Mouse (Mus musculus) kidney, embryonic 16.5 days (tissue): ENCODE data around the gene Larp1. TPM values are rescaled to one million over a fixed set of nuclear protein-coding genes. Genes with fewer than 3 reads are reported as not detected.

Experiments
- ATAC-seq: fragments of 200-750 bp; cut with Nextera tagmentation; 2 replicates; pipeline ENCODE4 v1.8.0; 2017; ENCODE audit warnings: moderate TSS enrichment; ENCODE audit not compliant: low FRiP score, low TSS enrichment
- H3K27ac ChIP-seq: fragments of 300-500 bp; sonication (generic); 2 replicates; pipeline ENCODE4 v1.5.1; 2014; ENCODE audit warnings: low read length
- H3K27me3 ChIP-seq: fragments of 300-500 bp; sonication (generic); 2 replicates; pipeline ENCODE4 v1.6.1; 2014; ENCODE audit warnings: low read length, control low read depth, mixed read lengths; ENCODE audit not compliant: insufficient read depth
- H3K36me3 ChIP-seq: fragments of 300-500 bp; sonication (generic); 2 replicates; pipeline ENCODE4 v1.6.1; 2014; ENCODE audit warnings: low read length, control low read depth, mixed read lengths; ENCODE audit not compliant: insufficient read depth
- H3K4me1 ChIP-seq: fragments of 300-500 bp; sonication (generic); 2 replicates; pipeline ENCODE4 v1.6.1; 2014; ENCODE audit warnings: low read length, control low read depth, mixed read lengths; ENCODE audit not compliant: insufficient read depth
- H3K4me2 ChIP-seq: fragments of 300-500 bp; sonication (generic); replicated peaks from 2 replicates; pipeline ENCODE4 v1.6.1; 2014; ENCODE audit warnings: low read depth, low read length
- H3K4me3 ChIP-seq: fragments of 300-500 bp; sonication (generic); 2 replicates; pipeline ENCODE4 v1.5.1; 2014; ENCODE audit warnings: mild to moderate bottlenecking, low read length
- H3K9ac ChIP-seq: fragments of 300-500 bp; sonication (generic); replicated peaks from 2 replicates; pipeline ENCODE4 v1.6.1; 2014; ENCODE audit warnings: low read length
- H3K9me3 ChIP-seq: fragments of 300-500 bp; sonication (generic); 2 replicates; pipeline ENCODE4 v1.6.1; 2016; ENCODE audit warnings: low read length, control low read depth
- WGBS: fragments of 180-500 bp; shearing (Covaris S2); extraction: QIAGEN DNeasy Blood & Tissue Kit; methylation state at CpG from one replicate; pipeline ENCODE4 v1.1.7; 2014; 5-methylcytosine and 5-hydroxymethylcytosine counted together
- polyA plus RNA-seq: library from polyadenylated mRNA; unstranded; fragments of >200 nt; fragmentation: Nextera tagmentation; extraction: Ambion mirVana; gene quantifications from 2 replicates; pipeline ENCODE4 v1.2.1, GENCODE M21; 2015

Larp1 gene
- polyA plus RNA-seq, 1 experiment from 2014 or later = 18.3 TPM

- Histone ChIP-seq H3K4me1 (0 out of 2 replicates have a peak, but pooled peaks cover 4% of the 10 kb centered on the region), H3K27ac (no peak overlapping the region), H3K36me3 (no peaks in the 10 kb centered on the region), H3K27me3 (no peaks in the 10 kb centered on the region), H3K9me3 (no peaks in the 10 kb centered on the region), H3K9ac (no peak overlapping the region), H3K4me2 (no peak overlapping the region), H3K4me3 (no peak overlapping the region)
- no peak for ATAC-seq
Measured at GRCm38 (mm10) chr11:57975876-57976275, 33.0 kb upstream of the Larp1 start.

- Histone ChIP-seq H3K4me2 (no peak overlapping the region), H3K9me3 (no peaks in the 10 kb centered on the region), H3K27me3 (no peaks in the 10 kb centered on the region), H3K27ac (no peak overlapping the region), H3K4me1 (no peaks in the 10 kb centered on the region), H3K4me3 (no peak overlapping the region), H3K36me3 (no peaks in the 10 kb centered on the region), H3K9ac (no peak overlapping the region)
- ATAC-seq = no peak
- WGBS = 84% methylated on average over 1 of the region's 1 CpGs
Measured at GRCm38 (mm10) chr11:57977681-57978080, 31.2 kb upstream of the Larp1 start.

- 0 out of 2 replicates have a peak, but pooled peaks cover 3% of the 10 kb centered on the region for H3K4me1 ChIP-seq
- no peak overlapping the region for H3K4me3 ChIP-seq
Measured at GRCm38 (mm10) chr11:57979621-57980020, 29.2 kb upstream of the Larp1 start.

GRCm38 (mm10) chr11:57981083-57981809, 27.6 kb upstream of the Larp1 start:
- no peaks in the 10 kb centered on the region for H3K9me3 ChIP-seq
- no peak overlapping the region for H3K27ac ChIP-seq
- H3K36me3 ChIP-seq = no peaks in the 10 kb centered on the region
- no peaks in the 10 kb centered on the region for H3K27me3 ChIP-seq
- 0 out of 2 replicates have a peak, but pooled peaks cover 3% of the 10 kb centered on the region for H3K4me1 ChIP-seq
- 69% methylated on average over 12 of the region's 12 CpGs for WGBS
- ATAC-seq = no peak
- no peak overlapping the region for H3K4me3 ChIP-seq
- H3K4me2 ChIP-seq = no peak overlapping the region
- no peak overlapping the region for H3K9ac ChIP-seq

More at GRCm38 (mm10) chr11:57979621-57980020, 29.2 kb upstream of the Larp1 start:
- no peaks in the 10 kb centered on the region for H3K27me3 ChIP-seq
- no peaks in the 10 kb centered on the region for H3K36me3 ChIP-seq
- no peak overlapping the region for H3K27ac ChIP-seq
- H3K9me3 ChIP-seq = no peaks in the 10 kb centered on the region
- H3K9ac ChIP-seq = no peak overlapping the region
- no peak for ATAC-seq
- H3K4me2 ChIP-seq = no peak overlapping the region
- 94% methylated on average over 6 of the region's 6 CpGs for WGBS

- no peaks in the 10 kb centered on the region for H3K27me3 ChIP-seq
- 29% methylated on average over 16 of the region's 16 CpGs for WGBS
- H3K9ac ChIP-seq = no peak overlapping the region
- H3K4me1 ChIP-seq = 0 out of 2 replicates have a peak, but pooled peaks cover 3% of the 10 kb centered on the region
- no peak overlapping the region for H3K4me2 ChIP-seq
- H3K4me3 ChIP-seq = no peak overlapping the region
- H3K36me3 ChIP-seq = no peaks in the 10 kb centered on the region
- peak overlapping the region; percentile 52 for H3K27ac ChIP-seq
- peak; percentile 39; the same call in 1 of the 2 replicates for ATAC-seq
- H3K9me3 ChIP-seq = no peaks in the 10 kb centered on the region
Measured at GRCm38 (mm10) chr11:57983480-57984342, 25.2 kb upstream of the Larp1 start.

GRCm38 (mm10) chr11:57984343-57984666, 24.6 kb upstream of the Larp1 start:
- no peaks in the 10 kb centered on the region for H3K9me3 ChIP-seq
- 68% methylated on average over 3 of the region's 3 CpGs for WGBS
- peak; percentile 4; the same call in 1 of the 2 replicates for ATAC-seq

GRCm38 (mm10) chr11:57985485-57985884, 23.4 kb upstream of the Larp1 start:
- Histone ChIP-seq H3K27me3 (no peaks in the 10 kb centered on the region), H3K36me3 (no peaks in the 10 kb centered on the region)

More at GRCm38 (mm10) chr11:57984343-57984666, 24.6 kb upstream of the Larp1 start:
- Histone ChIP-seq H3K27me3 (no peaks in the 10 kb centered on the region), H3K9ac (no peak overlapping the region), H3K4me2 (no peak overlapping the region), H3K4me1 (0 out of 2 replicates have a peak, but pooled peaks cover 3% of the 10 kb centered on the region), H3K36me3 (no peaks in the 10 kb centered on the region), H3K27ac (0 out of 2 replicates have a peak overlapping the region, but pooled peaks have one; percentile 52), H3K4me3 (no peak overlapping the region)

GRCm38 (mm10) chr11:57986053-57986452, 22.8 kb upstream of the Larp1 start:
- H3K4me3 ChIP-seq = no peak overlapping the region
- no peak for ATAC-seq
- H3K4me1 ChIP-seq = 0 out of 2 replicates have a peak, but pooled peaks cover 3% of the 10 kb centered on the region
- H3K4me2 ChIP-seq = no peak overlapping the region
- no peaks in the 10 kb centered on the region for H3K36me3 ChIP-seq
- no peaks in the 10 kb centered on the region for H3K27me3 ChIP-seq
- no peak overlapping the region for H3K9ac ChIP-seq
- 83% methylated on average over 6 of the region's 6 CpGs for WGBS
- no peak overlapping the region for H3K27ac ChIP-seq
- no peaks in the 10 kb centered on the region for H3K9me3 ChIP-seq

More at GRCm38 (mm10) chr11:57985485-57985884, 23.4 kb upstream of the Larp1 start:
- 92% methylated on average over 2 of the region's 3 CpGs for WGBS
- ATAC-seq = no peak
- Histone ChIP-seq H3K9me3 (no peaks in the 10 kb centered on the region), H3K9ac (no peak overlapping the region), H3K4me2 (no peak overlapping the region), H3K27ac (no peak overlapping the region), H3K4me1 (0 out of 2 replicates have a peak, but pooled peaks cover 3% of the 10 kb centered on the region), H3K4me3 (no peak overlapping the region)

GRCm38 (mm10) chr11:57986456-57986855, 22.4 kb upstream of the Larp1 start:
- Histone ChIP-seq H3K4me3 (no peak overlapping the region), H3K27ac (no peak overlapping the region), H3K36me3 (no peaks in the 10 kb centered on the region), H3K9ac (no peak overlapping the region), H3K9me3 (no peaks in the 10 kb centered on the region), H3K27me3 (no peaks in the 10 kb centered on the region), H3K4me2 (no peak overlapping the region), H3K4me1 (0 out of 2 replicates have a peak, but pooled peaks cover 3% of the 10 kb centered on the region)
- WGBS = 85% methylated on average over 6 of the region's 6 CpGs
- no peak for ATAC-seq
